Mouse (Mus musculus): ENCODE data around the gene Tubgcp2. TPM values are rescaled to one million over a fixed set of nuclear protein-coding genes. Genes with fewer than 3 reads are reported as not detected.

The Tubgcp2 gene
- total and polyA plus RNA-seq, 3 experiments: 42.5 to 50.4 (median 46.7) TPM

GRCm38 (mm10) chr7:139961141-139961540, 75.3 kb downstream of the Tubgcp2 start:
- in situ Hi-C loops (cut with MboI; ENCODE audit: low pct_ligation_motif_present, low pct_unique_long_range_greater_than_20kb, low sequenced_read_pairs) (no loop called here), dilution Hi-C loops (cut with MboI; ENCODE audit: extremely low pct_ligation_motif_present, extremely low pct_unique_long_range_greater_than_20kb, low sequenced_read_pairs) (no loop called here)
- peaks cover 3 to 20% of the 10 kb centered on the region in 2 experiments for H3K36me3 ChIP-seq (replicated peaks in 1 of 2; ENCODE audit: control insufficient read depth in 1 of 2, insufficient read depth in 1 of 2, low read length in 1 of 2)
- H3K4me2 ChIP-seq (ENCODE audit: insufficient read depth, low read depth, poor library complexity, severe bottlenecking): no peak overlapping the region
- no peak overlapping the region for H3K27ac ChIP-seq (ENCODE audit: insufficient read depth, low read depth)
- no peak for TF ChIP-seq PAX5 (IDR thresholded peaks at IDR 0.05; ENCODE audit: low read length)
- TF ChIP-seq MAFK (IDR thresholded peaks at IDR 0.05; ENCODE audit: insufficient replicate concordance, low read length): no peak
- TF ChIP-seq MEF2A (IDR thresholded peaks at IDR 0.05; ENCODE audit: borderline replicate concordance, low read depth, low read length): no peak
- no peak for TF ChIP-seq ZKSCAN1 (IDR thresholded peaks at IDR 0.05; ENCODE audit: borderline replicate concordance, low read depth, low read length)
- no peak for TF ChIP-seq USF2 (conservative IDR thresholded peaks at IDR 0.05; ENCODE audit: low read depth, low read length)
- TF ChIP-seq MAX (IDR thresholded peaks at IDR 0.05; ENCODE audit: low read length): no peak
- TF ChIP-seq RCOR1 (conservative IDR thresholded peaks at IDR 0.05; ENCODE audit: low read depth, low read length): no peak
- no peak for TF ChIP-seq CHD2 (IDR thresholded peaks at IDR 0.05; ENCODE audit: low read length)
- TF ChIP-seq NRF1 (IDR thresholded peaks at IDR 0.05; ENCODE audit: low read depth, low read length): no peak
- TF ChIP-seq HCFC1 (IDR thresholded peaks at IDR 0.05; ENCODE audit: low read depth, low read length): no peak
- no peak for TF ChIP-seq ETS1 (conservative IDR thresholded peaks at IDR 0.05; ENCODE audit: low read depth, low read length)
- no peak for TF ChIP-seq SIN3A (IDR thresholded peaks at IDR 0.05; ENCODE audit: low read length)
- TF ChIP-seq CHD1 (IDR thresholded peaks at IDR 0.05; ENCODE audit: low read depth, low read length): no peak
- TF ChIP-seq EP300 (IDR thresholded peaks at IDR 0.05; ENCODE audit: low read length): no peak
- TF ChIP-seq ZMIZ1 (IDR thresholded peaks at IDR 0.05; ENCODE audit: low read depth, low read length): no peak
- TF ChIP-seq BHLHE40 (IDR thresholded peaks at IDR 0.05; ENCODE audit: low read depth, low read length): no peak
- TF ChIP-seq TBP (conservative IDR thresholded peaks at IDR 0.05; ENCODE audit: low read depth, low read length): no peak
- no peak for TF ChIP-seq SMC3 (IDR thresholded peaks at IDR 0.05; ENCODE audit: low read depth, low read length)
- no peaks in the 10 kb centered on the region for H3K9me3 ChIP-seq (replicated peaks; ENCODE audit: low read length)
- peaks cover 29 to 92% of the 10 kb centered on the region in 2 experiments for H3K4me1 ChIP-seq (ENCODE audit: control insufficient read depth in 1 of 2, insufficient read depth in 2 of 2)
- no peak overlapping the region for H3K4me3 ChIP-seq (replicated peaks in 1 of 3; ENCODE audit: low read depth in 2 of 3, low read length in 2 of 3, poor library complexity in 1 of 3)
- no peak overlapping the region for H3K9ac ChIP-seq (ENCODE audit: insufficient read depth, low read depth)
- H3K27me3 ChIP-seq (replicated peaks): no peaks in the 10 kb centered on the region
- H3K79me2 ChIP-seq (replicated peaks; ENCODE audit: control insufficient read depth, extremely low read depth, insufficient read depth, poor library complexity, severe bottlenecking): no peaks in the 10 kb centered on the region
- no peak for DNase-seq (ENCODE audit: extremely low read depth)

GRCm38 (mm10) chr7:139957958-139958357, 78.5 kb downstream of the Tubgcp2 start:
- TF ChIP-seq POLR2AphosphoS2 (IDR thresholded peaks at IDR 0.05; ENCODE audit: low read depth, low read length): 0 out of 2 replicates have a peak, but pooled peaks have one; percentile 18
- no peak for TF ChIP-seq BHLHE40 (IDR thresholded peaks at IDR 0.05; ENCODE audit: low read depth, low read length)
- Histone ChIP-seq H3K36me3 (replicated peaks in 1 of 2; ENCODE audit: control insufficient read depth in 1 of 2, insufficient read depth in 1 of 2, low read length in 1 of 2) (peaks cover 18 to 48% of the 10 kb centered on the region in 2 experiments), H3K79me2 (replicated peaks; ENCODE audit: control insufficient read depth, extremely low read depth, insufficient read depth, poor library complexity, severe bottlenecking) (no peaks in the 10 kb centered on the region), H3K9me3 (replicated peaks; ENCODE audit: low read length) (no peaks in the 10 kb centered on the region), H3K4me1 (ENCODE audit: control insufficient read depth in 1 of 2, insufficient read depth in 2 of 2) (peaks cover 11 to 82% of the 10 kb centered on the region in 2 experiments), H3K4me3 (replicated peaks in 1 of 3; ENCODE audit: low read depth in 2 of 3, low read length in 2 of 3, poor library complexity in 1 of 3) (no peak overlapping the region), H3K4me2 (ENCODE audit: insufficient read depth, low read depth, poor library complexity, severe bottlenecking) (no peak overlapping the region), H3K27me3 (replicated peaks) (no peaks in the 10 kb centered on the region), H3K9ac (ENCODE audit: insufficient read depth, low read depth) (no peak overlapping the region), H3K27ac (ENCODE audit: insufficient read depth, low read depth) (no peak overlapping the region)
- in situ Hi-C loops (cut with MboI; ENCODE audit: low pct_ligation_motif_present, low pct_unique_long_range_greater_than_20kb, low sequenced_read_pairs): no loop called here
- dilution Hi-C loops (cut with MboI; ENCODE audit: extremely low pct_ligation_motif_present, extremely low pct_unique_long_range_greater_than_20kb, low sequenced_read_pairs): no loop called here
- no peak for DNase-seq (ENCODE audit: extremely low read depth)

Measured in CH12.LX (cell line).